Mouse (Mus musculus) brown adipose tissue, adult 24 weeks (tissue): ENCODE data around the gene Hba-a2. TPM values are rescaled to one million over a fixed set of nuclear protein-coding genes. Genes with fewer than 3 reads are reported as not detected.

Source experiments
- H3K27ac ChIP-seq: fragments of 200-500 bp; replicated peaks from 2 replicates; pipeline ENCODE4 v1.5.1; 2012; ENCODE audit warnings: low read depth, mild to moderate bottlenecking, low read length
- H3K4me1 ChIP-seq: fragments of 200-500 bp; 2 replicates; pipeline ENCODE4 v1.6.1; 2012; ENCODE audit warnings: low read length, mixed read lengths; ENCODE audit not compliant: control insufficient read depth, insufficient read depth, insufficient read length
- H3K4me3 ChIP-seq: fragments of 200-500 bp; 2 replicates; pipeline ENCODE4 v1.5.1; 2012; ENCODE audit warnings: low read depth, mild to moderate bottlenecking, low read length, moderate library complexity; ENCODE audit not compliant: insufficient read depth
- polyA plus RNA-seq: library from polyadenylated mRNA; stranded (reverse); fragments of >200 nt; gene quantifications from 2 replicates; pipeline ENCODE4 v1.2.4, GENCODE M21; 2012; ENCODE audit not compliant: missing spikeins, insufficient read depth, insufficient read length

The Hba-a2 gene
- polyA plus RNA-seq, 1 experiment, result 532 TPM

- H3K4me3 ChIP-seq, result no peak overlapping the region
- peaks cover 4% of the 10 kb centered on the region; the same call in 1 of the 2 replicates for H3K4me1 ChIP-seq
- peak overlapping the region; percentile 36; the same call in 1 of the 2 replicates for H3K27ac ChIP-seq
Measured at GRCm38 (mm10) chr11:32331861-32332260, 35.6 kb downstream of the Hba-a2 start.

DNA sequence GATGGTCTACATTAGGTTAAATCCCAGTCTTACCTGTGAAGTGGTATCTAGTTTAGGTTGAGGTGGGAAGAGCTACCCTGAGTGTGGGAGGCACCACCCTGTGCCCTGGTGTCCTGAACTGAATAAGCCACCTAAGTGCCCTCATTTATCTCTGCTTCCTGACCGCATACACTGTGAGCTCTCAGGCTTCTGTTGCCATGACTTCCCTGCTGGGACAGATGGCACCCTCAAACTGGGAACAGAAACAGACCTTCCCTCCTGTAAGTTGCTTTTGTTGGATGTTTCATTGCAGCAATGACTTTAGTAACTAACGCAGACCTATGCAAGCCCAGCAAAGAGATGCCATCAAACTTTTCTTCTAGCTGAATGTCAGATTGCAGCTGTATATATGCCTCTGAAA lies 36.9 kb downstream of the Hba-a2 start:
- Histone ChIP-seq H3K4me1 (peaks cover 4% of the 10 kb centered on the region), H3K27ac (no peak overlapping the region)

GRCm38 (mm10) chr11:32336435-32336907 lies 40.2 kb downstream of the Hba-a2 start:
- Histone ChIP-seq H3K4me1 (peaks cover 10% of the 10 kb centered on the region), H3K4me3 (no peak overlapping the region), H3K27ac (no peak overlapping the region)

More for the DNA sequence above, 36.9 kb downstream of the Hba-a2 start:
- no peak overlapping the region for H3K4me3 ChIP-seq

DNA sequence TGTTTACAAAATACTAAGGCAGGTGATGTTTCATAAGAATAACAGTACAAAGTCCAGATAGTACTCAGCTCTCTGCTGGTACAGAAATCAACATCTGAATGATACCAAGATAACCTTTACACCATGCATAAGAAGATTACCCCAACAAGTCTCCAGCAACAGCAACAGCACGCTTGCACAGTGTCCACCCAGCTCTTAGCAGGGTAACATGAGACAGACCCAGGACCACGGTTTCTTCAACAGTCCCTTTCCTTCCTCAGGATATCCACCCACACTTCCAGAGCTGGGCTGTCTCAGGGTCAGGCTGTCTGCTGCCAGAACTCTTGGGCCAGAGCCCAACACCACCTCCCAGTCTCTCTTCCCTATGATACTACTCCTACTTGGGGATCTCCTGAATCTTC lies 42.8 kb downstream of the Hba-a2 start:
- Histone ChIP-seq H3K4me1 (peaks cover 10% of the 10 kb centered on the region), H3K27ac (no peak overlapping the region), H3K4me3 (no peak overlapping the region)

- H3K4me1 ChIP-seq, result peaks cover 10% of the 10 kb centered on the region
- H3K27ac ChIP-seq, result no peak overlapping the region
- H3K4me3 ChIP-seq, result no peak overlapping the region
Measured at GRCm38 (mm10) chr11:32340476-32341473, 44.5 kb downstream of the Hba-a2 start.

GRCm38 (mm10) chr11:32342770-32343191 lies 46.5 kb downstream of the Hba-a2 start:
- Histone ChIP-seq H3K4me3 (no peak overlapping the region), H3K4me1 (peaks cover 10% of the 10 kb centered on the region), H3K27ac (no peak overlapping the region)

GRCm38 (mm10) chr11:32343350-32343749 lies 47.1 kb downstream of the Hba-a2 start:
- Histone ChIP-seq H3K4me1 (peaks cover 10% of the 10 kb centered on the region), H3K4me3 (no peak overlapping the region)

DNA sequence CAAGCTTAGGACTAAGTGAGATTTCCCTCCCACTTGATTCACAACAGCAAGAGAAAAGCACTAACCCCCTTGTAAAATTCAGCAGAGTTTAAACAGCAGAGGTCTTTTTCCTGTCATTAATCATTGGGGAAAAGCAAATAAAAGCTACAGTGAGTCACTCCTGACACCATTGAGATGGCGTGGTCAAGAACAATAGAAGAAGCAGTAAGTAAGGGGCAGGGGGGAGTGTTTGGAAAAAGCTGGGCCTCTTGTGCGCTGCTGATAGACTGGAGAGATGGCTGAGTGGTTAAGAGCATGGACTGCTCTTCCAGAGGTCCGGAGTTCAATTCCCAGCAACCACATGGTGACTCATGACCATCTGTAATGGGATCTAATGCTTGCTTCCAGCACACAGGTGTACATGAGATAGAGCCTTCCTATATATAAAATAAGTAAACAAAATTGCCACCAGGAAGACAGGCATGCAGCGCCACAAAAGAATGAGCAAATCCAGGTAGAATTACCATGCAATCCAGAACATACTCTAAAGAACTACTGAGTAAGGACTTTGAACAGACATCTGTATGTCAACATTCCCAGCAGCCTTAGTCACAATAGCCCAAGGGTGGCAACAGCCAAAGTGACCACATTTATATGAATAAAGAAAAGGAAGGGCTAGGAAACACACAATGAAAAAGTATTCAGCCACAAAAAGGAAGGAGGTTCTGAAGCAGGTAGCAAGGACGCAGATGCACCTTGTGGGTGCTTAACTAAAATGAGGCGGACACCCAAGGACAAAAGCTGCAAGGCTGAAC lies 49.4 kb downstream of the Hba-a2 start:
- Histone ChIP-seq H3K4me3 (no peak overlapping the region), H3K27ac (no peak overlapping the region)

More at GRCm38 (mm10) chr11:32343350-32343749, 47.1 kb downstream of the Hba-a2 start:
- no peak overlapping the region for H3K27ac ChIP-seq

More for the DNA sequence above, 49.4 kb downstream of the Hba-a2 start:
- peaks cover 3% of the 10 kb centered on the region for H3K4me1 ChIP-seq

Other genes starting within 250 kb of the Hba-a2 start
- not detected in 2 replicates for gene Il9r, start 96.2 kb upstream of the Hba-a2 start, polyA plus RNA-seq
- 14.6 and 22.6 TPM in 2 replicates for gene Snrnp25, start 91.1 kb upstream of the Hba-a2 start, polyA plus RNA-seq
- gene Rhbdf1, start 74.2 kb upstream of the Hba-a2 start, polyA plus RNA-seq, result 8.9 and 11.6 TPM in 2 replicates
- 7.6 and 9.3 TPM in 2 replicates for gene Mpg, start 70.0 kb upstream of the Hba-a2 start, polyA plus RNA-seq
- 18.2 and 19.3 TPM in 2 replicates for gene Nprl3, start 28.8 kb upstream of the Hba-a2 start, polyA plus RNA-seq
- not detected in 2 replicates for gene Hba-x, start 20.1 kb upstream of the Hba-a2 start, polyA plus RNA-seq
- gene Hba-a1, start 13.0 kb upstream of the Hba-a2 start, polyA plus RNA-seq, result 66.6 and 483 TPM in 2 replicates
- not detected in 2 replicates for gene Hbq1b, start 9.5 kb upstream of the Hba-a2 start, polyA plus RNA-seq
- gene Hbq1a, start 3.6 kb downstream of the Hba-a2 start, polyA plus RNA-seq, result not detected in 2 replicates
- gene Sh3pxd2b, start 51.3 kb downstream of the Hba-a2 start, polyA plus RNA-seq, result 3.4 and 5.6 TPM in 2 replicates
- gene Ubtd2, start 158.9 kb downstream of the Hba-a2 start, polyA plus RNA-seq, result 2.6 and 2.7 TPM in 2 replicates
- not detected in 2 replicates for gene Efcab9, start 235.6 kb downstream of the Hba-a2 start, polyA plus RNA-seq
- gene Stk10, start 236.8 kb downstream of the Hba-a2 start, polyA plus RNA-seq, result 4.3 and 5.5 TPM in 2 replicates